Mouse (Mus musculus) embryonic facial prominence, embryonic 13.5 days (tissue): Measurements from ENCODE around the gene Gfer. TPM values are rescaled to one million over a fixed set of nuclear protein-coding genes. Genes with fewer than 3 reads are reported as not detected.
A peak's percentile ranks its signal among the peaks of the same experiment; 100 is the strongest.

Source experiments
- ATAC-seq: fragments of 200-750 bp; cut with Nextera tagmentation; 2 replicates; pipeline ENCODE4 v1.8.0; 2017; ENCODE audit warnings: low read depth; ENCODE audit not compliant: insufficient number of reproducible peaks, insufficient read depth, low FRiP score, low TSS enrichment
- H3K27ac ChIP-seq: fragments of 300-500 bp; sonication (generic); 2 replicates; pipeline ENCODE4 v1.5.1; 2015; ENCODE audit warnings: moderate library complexity, mild to moderate bottlenecking, inconsistent platforms
- H3K27me3 ChIP-seq: fragments of 300-500 bp; sonication (generic); 2 replicates; pipeline ENCODE4 v1.6.1; 2015; ENCODE audit warnings: mild to moderate bottlenecking, inconsistent platforms
- H3K36me3 ChIP-seq: fragments of 300-500 bp; sonication (generic); 2 replicates; pipeline ENCODE4 v1.6.1; 2015; ENCODE audit warnings: mild to moderate bottlenecking, inconsistent platforms
- H3K4me1 ChIP-seq: fragments of 300-500 bp; sonication (generic); 2 replicates; pipeline ENCODE4 v1.6.1; 2015; ENCODE audit warnings: inconsistent platforms
- H3K4me2 ChIP-seq: fragments of 300-500 bp; sonication (generic); 2 replicates; pipeline ENCODE4 v1.6.1; 2015; ENCODE audit warnings: moderate library complexity, mild to moderate bottlenecking, inconsistent platforms
- H3K4me3 ChIP-seq: fragments of 300-500 bp; sonication (generic); 2 replicates; pipeline ENCODE4 v1.5.1; 2015; ENCODE audit warnings: mild to moderate bottlenecking, inconsistent platforms
- H3K9ac ChIP-seq: fragments of 300-500 bp; sonication (generic); 2 replicates; pipeline ENCODE4 v1.6.1; 2015; ENCODE audit warnings: mild to moderate bottlenecking, inconsistent platforms
- H3K9me3 ChIP-seq: fragments of 300-500 bp; sonication (generic); 2 replicates; pipeline ENCODE4 v1.6.1; 2016; ENCODE audit warnings: inconsistent platforms
- whole genome bisulfite sequencing: fragments of 180-500 bp; shearing (Covaris S2); methylation state at CpG from one replicate; pipeline ENCODE4 v1.1.7; 2015; ENCODE audit warnings: mixed read lengths; 5-methylcytosine and 5-hydroxymethylcytosine counted together
- polyA plus RNA-seq: library from polyadenylated mRNA; unstranded; fragments of >200 nt; fragmentation: Nextera tagmentation; extraction: Ambion mirVana; gene quantifications from 2 replicates; pipeline ENCODE4 v1.2.1, GENCODE M21; 2015

Gfer gene
- polyA plus RNA-seq, 1 experiment from 2014 or later, result 43.8 TPM

DNA sequence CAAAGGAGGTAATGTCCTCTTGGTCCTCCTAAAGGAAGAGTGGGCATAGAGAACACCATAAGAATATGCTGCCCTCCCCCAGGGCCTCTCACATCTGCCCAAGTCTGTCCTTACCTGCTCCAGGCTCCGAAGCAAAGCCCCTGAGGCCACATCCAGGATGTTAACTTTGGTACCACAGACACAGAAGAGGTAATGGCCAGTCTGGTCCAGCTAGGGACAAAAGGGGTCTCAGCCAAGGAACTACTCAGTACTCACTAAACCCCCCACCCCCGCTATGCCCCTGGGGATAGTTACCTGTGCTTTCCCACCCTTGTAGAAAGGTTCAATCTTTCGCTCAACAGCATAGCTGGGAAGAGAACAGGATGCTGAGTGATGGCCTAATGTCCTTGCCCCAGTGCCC lies 9.9 kb upstream of the Gfer start:
- no peak for ATAC-seq
- H3K4me3 ChIP-seq, result no peak overlapping the region

DNA sequence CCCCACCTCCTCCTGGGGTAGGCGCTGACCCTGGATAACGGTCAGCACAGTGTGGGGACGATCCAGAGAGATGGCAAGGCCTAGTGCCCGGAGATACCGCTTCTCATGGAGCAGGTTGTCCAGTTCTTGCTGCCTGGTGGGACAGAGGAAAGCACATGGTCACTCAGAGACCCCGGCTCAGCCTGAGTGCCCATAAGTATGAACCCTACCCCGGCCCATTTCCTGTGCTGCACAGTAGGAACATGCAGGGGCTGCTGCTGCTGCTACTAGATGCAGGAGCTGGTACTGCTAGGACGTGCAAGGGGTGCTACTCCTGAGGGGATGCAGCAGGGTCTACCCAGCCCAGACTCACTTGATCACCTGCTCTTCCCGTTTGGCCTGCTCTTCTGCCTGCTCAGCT lies 5.3 kb upstream of the Gfer start:
- no peaks in the 10 kb centered on the region for H3K9me3 ChIP-seq
- no peak overlapping the region for H3K9ac ChIP-seq
- no peaks in the 10 kb centered on the region for H3K27me3 ChIP-seq
- ATAC-seq, result no peak
- WGBS, result 87% methylated on average over 9 of the region's 9 CpGs
- peaks cover 60% of the 10 kb centered on the region for H3K36me3 ChIP-seq
- H3K4me3 ChIP-seq, result no peak overlapping the region
- peaks cover 32% of the 10 kb centered on the region for H3K4me1 ChIP-seq
- H3K4me2 ChIP-seq, result no peak overlapping the region
- H3K27ac ChIP-seq, result no peak overlapping the region

More for the DNA sequence above, 9.9 kb upstream of the Gfer start:
- Histone ChIP-seq H3K27me3 (no peaks in the 10 kb centered on the region), H3K4me2 (peak overlapping the region; percentile 78; the same call in 1 of the 2 replicates), H3K9me3 (no peaks in the 10 kb centered on the region), H3K27ac (no peak overlapping the region), H3K36me3 (peaks cover 43% of the 10 kb centered on the region), H3K9ac (0 out of 2 replicates have a peak overlapping the region, but pooled peaks have one; percentile 16), H3K4me1 (peaks cover 21% of the 10 kb centered on the region)
- WGBS, result 92% methylated on average over 3 of the region's 3 CpGs

DNA sequence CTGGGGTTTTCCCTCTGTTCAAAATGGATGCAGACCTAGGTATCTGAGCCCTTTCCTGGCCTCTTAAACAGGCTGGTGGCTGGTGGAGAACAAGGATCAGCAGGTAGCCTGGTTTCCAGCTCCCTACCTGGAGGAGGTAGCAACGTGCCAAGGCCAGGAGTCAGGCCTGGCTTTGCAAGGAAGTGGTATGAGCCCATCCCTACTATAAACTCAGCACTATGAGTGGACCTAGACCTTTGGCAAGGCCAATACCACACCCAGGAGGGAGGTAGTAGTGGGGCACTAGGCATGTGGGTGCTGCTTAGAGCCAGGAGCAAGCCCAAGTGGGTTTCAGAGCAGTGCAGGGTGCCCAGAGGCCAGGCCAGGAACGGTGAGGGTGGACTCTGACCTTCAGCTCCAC lies 3.5 kb upstream of the Gfer start:
- H3K36me3 ChIP-seq, result peaks cover 49% of the 10 kb centered on the region
- no peaks in the 10 kb centered on the region for H3K9me3 ChIP-seq
- peaks cover 31% of the 10 kb centered on the region for H3K4me1 ChIP-seq
- H3K4me2 ChIP-seq, result no peak overlapping the region
- ATAC-seq, result no peak
- H3K4me3 ChIP-seq, result no peak overlapping the region
- H3K9ac ChIP-seq, result no peak overlapping the region; the same call in 1 of the 2 replicates
- WGBS, result 76% methylated on average over 2 of the region's 2 CpGs
- no peak overlapping the region for H3K27ac ChIP-seq
- H3K27me3 ChIP-seq, result no peaks in the 10 kb centered on the region

DNA sequence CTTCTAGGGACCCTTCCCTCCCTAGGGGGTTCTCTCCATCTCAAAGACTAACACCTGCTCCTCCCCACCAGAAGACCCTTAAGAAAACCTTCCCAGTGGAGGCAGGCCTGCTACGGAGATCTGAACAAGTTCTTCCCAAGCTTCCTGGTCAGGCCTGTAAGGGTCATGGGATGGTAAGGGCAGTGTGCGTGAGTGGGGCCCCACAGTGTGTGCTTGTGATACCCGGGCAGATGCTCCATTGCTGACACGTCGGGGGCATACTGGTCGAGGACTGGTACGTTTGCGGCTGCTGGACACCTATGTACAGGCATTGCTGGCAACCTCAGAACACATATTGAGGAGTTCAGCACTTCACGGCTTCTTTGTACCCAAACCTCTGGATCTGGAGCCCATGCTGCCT lies 2.8 kb upstream of the Gfer start:
- Histone ChIP-seq H3K27me3 (no peaks in the 10 kb centered on the region), H3K9me3 (no peaks in the 10 kb centered on the region), H3K4me1 (peaks cover 31% of the 10 kb centered on the region), H3K4me2 (0 out of 2 replicates have a peak overlapping the region, but pooled peaks have one; percentile 0), H3K27ac (no peak overlapping the region), H3K9ac (0 out of 2 replicates have a peak overlapping the region, but pooled peaks have one; percentile 8), H3K36me3 (peaks cover 41% of the 10 kb centered on the region), H3K4me3 (no peak overlapping the region)
- no peak for ATAC-seq
- WGBS, result 69% methylated on average over 9 of the region's 9 CpGs

DNA sequence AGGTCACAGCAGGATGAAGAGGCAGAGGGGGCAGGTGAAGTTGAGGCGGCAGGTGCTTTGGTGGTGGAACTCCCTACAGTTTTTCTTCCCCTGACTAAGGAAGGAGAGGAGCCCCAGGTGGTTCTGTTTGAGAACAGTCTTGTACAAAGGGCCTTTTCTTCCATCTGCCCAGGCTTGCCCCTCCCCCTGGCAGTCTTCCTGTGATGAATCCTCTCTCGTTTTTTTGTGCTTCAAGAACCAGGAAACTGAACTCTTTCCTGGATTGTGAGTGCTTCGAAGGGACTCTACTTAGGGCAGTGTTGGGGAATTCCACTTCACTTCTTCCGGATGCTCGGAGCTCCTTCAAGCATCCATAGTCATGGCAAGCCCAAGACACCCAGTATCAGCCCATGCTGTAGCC lies 2.0 kb upstream of the Gfer start:
- no peak overlapping the region for H3K4me3 ChIP-seq
- ATAC-seq, result no peak
- H3K27ac ChIP-seq, result no peak overlapping the region
- WGBS, result 13% methylated on average over 5 of the region's 5 CpGs
- H3K4me1 ChIP-seq, result peaks cover 31% of the 10 kb centered on the region
- 0 out of 2 replicates have a peak overlapping the region, but pooled peaks have one; percentile 21 for H3K9ac ChIP-seq
- no peaks in the 10 kb centered on the region for H3K9me3 ChIP-seq
- 0 out of 2 replicates have a peak overlapping the region, but pooled peaks have one; percentile 0 for H3K4me2 ChIP-seq
- peaks cover 43% of the 10 kb centered on the region for H3K36me3 ChIP-seq
- no peaks in the 10 kb centered on the region for H3K27me3 ChIP-seq

DNA sequence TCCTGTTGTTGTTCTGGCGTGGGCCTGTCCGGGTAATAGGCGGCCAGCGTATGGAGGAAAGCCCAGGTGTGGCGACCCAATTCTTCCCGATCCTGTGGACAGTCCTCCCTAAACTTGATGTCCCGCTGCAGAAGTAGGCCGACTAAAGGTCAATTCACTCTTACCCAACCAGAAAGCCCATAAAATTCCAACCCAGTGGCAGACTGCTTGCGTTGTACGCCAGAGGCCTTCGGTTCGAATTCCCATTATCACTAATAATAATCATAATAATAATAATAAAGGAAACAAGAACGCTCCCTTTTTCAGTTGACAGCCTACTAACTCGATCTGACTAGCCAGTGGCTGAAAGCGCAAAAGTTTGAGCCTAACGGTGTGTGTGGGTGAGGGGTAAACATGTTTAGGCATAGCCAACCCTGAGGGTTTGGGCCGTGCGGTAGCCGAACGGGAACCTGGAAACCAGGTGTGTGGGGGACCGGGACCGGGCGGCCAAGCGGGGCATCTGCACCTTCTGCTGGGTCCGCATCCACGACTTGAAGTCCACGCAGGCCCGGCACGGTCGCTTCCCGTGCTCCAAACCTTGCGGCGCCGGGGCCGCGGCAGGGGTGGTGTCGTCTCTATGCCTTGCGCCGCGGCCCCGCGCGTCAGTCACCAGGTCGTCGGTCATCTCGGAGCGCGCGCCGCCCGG lies 488 bp downstream of the Gfer start:
- ATAC-seq, result no peak
- Histone ChIP-seq H3K9ac (peak overlapping the region; percentile 91), H3K4me1 (peaks cover 31% of the 10 kb centered on the region), H3K4me2 (peak overlapping the region; percentile 77), H3K4me3 (peak overlapping the region; percentile 82), H3K27me3 (peaks cover 10% of the 10 kb centered on the region), H3K27ac (peak overlapping the region; percentile 91), H3K36me3 (peaks cover 29% of the 10 kb centered on the region), H3K9me3 (no peaks in the 10 kb centered on the region)
- 6% methylated on average over 51 of the region's 51 CpGs for WGBS

DNA sequence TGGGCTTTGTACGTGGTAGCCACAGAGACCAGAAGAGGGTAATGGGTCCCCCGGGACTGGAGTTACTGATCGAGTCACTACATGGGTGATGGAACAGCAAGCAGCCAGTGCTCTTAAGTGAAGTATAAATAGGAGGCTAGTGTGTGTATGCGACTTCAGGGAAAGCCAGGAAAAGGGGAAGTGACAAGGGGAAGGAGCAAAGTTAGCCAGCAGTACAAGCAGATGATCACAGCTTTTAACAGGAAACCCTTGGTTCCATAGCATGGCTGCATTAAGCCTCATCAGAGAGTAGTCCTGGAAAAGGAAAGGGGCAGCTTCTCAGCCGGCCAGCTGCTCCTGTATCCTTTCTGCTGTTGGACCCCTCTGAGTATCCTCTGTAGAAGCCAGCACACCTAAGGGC lies 3.6 kb downstream of the Gfer start:
- Histone ChIP-seq H3K9ac (no peak overlapping the region), H3K4me2 (no peak overlapping the region), H3K4me1 (peaks cover 34% of the 10 kb centered on the region), H3K36me3 (peaks cover 16% of the 10 kb centered on the region), H3K27ac (no peak overlapping the region), H3K9me3 (no peaks in the 10 kb centered on the region), H3K27me3 (peaks cover 41% of the 10 kb centered on the region), H3K4me3 (no peak overlapping the region)
- ATAC-seq, result no peak
- WGBS, result 85% methylated on average over 5 of the region's 5 CpGs

DNA sequence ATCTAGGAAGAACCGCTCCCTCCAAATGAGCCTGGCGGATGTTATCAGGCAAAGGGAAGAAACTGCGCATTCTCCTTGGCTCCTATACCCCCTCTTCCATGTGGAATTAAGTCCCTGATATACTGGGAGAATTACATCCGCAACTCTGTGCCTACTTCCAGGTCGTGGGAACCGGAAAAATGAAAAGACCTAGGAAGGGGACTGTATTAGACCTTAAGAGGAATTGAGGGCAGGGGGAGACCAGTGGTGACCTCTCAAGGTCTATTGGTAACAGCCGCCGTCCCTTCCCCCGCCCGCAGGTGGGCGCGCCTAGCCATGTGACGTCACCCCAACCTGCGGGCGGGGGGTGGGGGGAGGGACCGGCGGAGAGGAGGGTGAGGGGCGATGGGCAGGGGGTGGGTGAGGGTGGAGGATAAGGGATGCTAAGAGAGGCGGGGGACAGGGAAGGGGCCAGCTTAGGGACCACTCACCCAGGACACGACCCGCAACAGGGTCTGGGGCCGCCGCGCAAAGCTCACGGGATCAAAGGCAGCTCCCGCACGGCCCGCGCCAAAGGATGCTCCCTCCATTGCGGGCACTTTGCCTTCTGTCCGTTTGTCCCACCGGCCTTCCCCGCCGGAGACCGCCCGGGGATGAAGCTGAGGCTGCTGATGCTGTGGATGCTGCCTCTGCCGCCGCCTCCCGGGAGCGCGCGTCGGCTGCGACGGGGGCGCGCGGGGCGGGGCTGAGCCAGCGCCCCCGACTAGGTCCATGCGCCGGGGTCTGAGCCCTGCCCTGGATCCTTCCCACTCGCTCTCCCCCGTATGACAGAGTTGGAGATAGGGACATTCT lies 6.5 kb downstream of the Gfer start, which contains the start of gene Syngr3:
Syngr3 (minus strand) TSS at position 705 of the 831 bp plus-strand sequence.
- peaks cover 58% of the 10 kb centered on the region for H3K27me3 ChIP-seq
- H3K36me3 ChIP-seq, result peaks cover 16% of the 10 kb centered on the region
- H3K27ac ChIP-seq, result no peak within 1 kb of the TSS
- under 1% methylated on average over 50 of the region's 55 CpGs for WGBS
- H3K9ac ChIP-seq, result peak within 1 kb of the TSS; percentile 65
- no peaks in the 10 kb centered on the region for H3K9me3 ChIP-seq
- H3K4me2 ChIP-seq, result peak within 1 kb of the TSS; percentile 75
- H3K4me1 ChIP-seq, result peaks cover 21% of the 10 kb centered on the region
- H3K4me3 ChIP-seq, result peak within 1 kb of the TSS; percentile 51
- peak; percentile 41; the same call in 1 of the 2 replicates for ATAC-seq

DNA sequence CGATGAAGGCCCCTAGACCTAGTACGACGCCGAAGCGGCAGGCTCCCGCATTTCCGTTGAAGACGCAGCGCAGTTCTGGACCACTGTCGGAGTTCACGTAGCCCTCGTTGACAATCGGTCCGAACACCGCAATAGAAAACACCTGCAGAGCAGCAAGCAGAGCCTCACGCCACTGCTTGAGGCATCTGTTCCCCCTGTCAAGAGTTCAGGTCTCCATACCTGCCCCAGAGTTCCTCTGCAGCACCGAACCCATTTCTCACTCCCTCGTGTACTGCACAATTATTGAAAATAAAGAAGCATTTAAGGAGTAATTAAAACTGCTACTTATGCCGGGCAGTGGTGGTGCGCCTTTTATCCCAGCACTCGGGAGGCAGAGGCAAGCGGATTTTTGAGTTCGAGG lies 8.4 kb downstream of the Gfer start:
- H3K4me2 ChIP-seq, result peak overlapping the region; percentile 55
- H3K27ac ChIP-seq, result no peak overlapping the region
- H3K36me3 ChIP-seq, result peaks cover 8% of the 10 kb centered on the region
- no peak for ATAC-seq
- 19% methylated on average over 23 of the region's 23 CpGs for WGBS
- peaks cover 58% of the 10 kb centered on the region for H3K27me3 ChIP-seq
- H3K9me3 ChIP-seq, result no peaks in the 10 kb centered on the region
- peaks cover 21% of the 10 kb centered on the region for H3K4me1 ChIP-seq
- peak overlapping the region; percentile 31 for H3K4me3 ChIP-seq
- peak overlapping the region; percentile 58 for H3K9ac ChIP-seq

DNA sequence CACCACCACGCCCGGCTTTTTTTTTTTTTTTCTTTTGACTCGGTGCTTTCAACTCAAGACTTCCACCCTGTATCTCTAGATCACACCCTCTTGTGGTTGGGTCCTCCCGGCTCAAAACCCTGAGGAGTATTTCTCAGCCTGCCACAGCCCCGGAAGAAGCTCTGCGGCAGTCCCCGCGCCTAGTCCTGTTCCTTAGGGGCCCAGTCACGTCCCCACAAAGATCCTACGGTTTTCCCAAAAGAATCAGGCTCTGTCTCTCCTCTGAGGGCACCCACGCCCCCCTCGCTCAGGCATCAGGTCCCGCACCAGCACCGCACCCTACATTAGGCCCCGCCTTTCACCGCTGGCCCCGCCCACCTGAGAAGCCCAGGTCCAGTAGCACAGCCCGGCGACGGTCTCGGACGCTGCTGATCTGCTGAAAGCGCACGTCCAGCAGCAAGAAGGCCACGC lies 8.8 kb downstream of the Gfer start:
- H3K9ac ChIP-seq, result peak overlapping the region; percentile 58
- peak overlapping the region; percentile 31 for H3K4me3 ChIP-seq
- no peak overlapping the region for H3K27ac ChIP-seq
- H3K9me3 ChIP-seq, result no peaks in the 10 kb centered on the region
- H3K4me2 ChIP-seq, result peak overlapping the region; percentile 55
- ATAC-seq, result no peak
- H3K36me3 ChIP-seq, result peaks cover 5% of the 10 kb centered on the region
- H3K27me3 ChIP-seq, result peaks cover 58% of the 10 kb centered on the region
- 2% methylated on average over 25 of the region's 25 CpGs for WGBS
- H3K4me1 ChIP-seq, result peaks cover 21% of the 10 kb centered on the region

DNA sequence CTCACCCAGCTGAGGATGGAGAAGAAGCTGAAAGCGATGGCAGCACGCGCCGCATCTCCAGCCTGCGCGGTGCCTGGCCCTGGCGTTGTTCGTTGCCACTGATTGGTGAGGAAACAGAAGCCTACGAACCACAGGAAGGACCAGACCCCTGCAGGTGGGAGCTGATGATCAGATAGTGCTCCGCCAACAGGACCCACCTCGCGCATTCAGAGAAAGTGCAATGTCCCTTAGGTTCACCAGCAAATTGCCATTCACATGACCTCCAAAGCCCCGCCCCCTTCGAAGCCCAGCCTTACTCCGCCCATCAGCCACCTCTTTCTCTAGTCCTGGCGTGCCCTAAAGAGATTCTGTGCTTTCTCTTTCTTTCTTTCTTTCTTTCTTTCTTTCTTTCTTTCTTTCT lies 9.4 kb downstream of the Gfer start:
- H3K4me3 ChIP-seq, result no peak overlapping the region
- H3K27ac ChIP-seq, result no peak overlapping the region
- no peak overlapping the region for H3K9ac ChIP-seq
- peaks cover 58% of the 10 kb centered on the region for H3K27me3 ChIP-seq
- H3K4me2 ChIP-seq, result peak overlapping the region; percentile 44
- WGBS, result 29% methylated on average over 16 of the region's 16 CpGs
- H3K36me3 ChIP-seq, result peaks cover 8% of the 10 kb centered on the region
- H3K4me1 ChIP-seq, result peaks cover 21% of the 10 kb centered on the region
- no peaks in the 10 kb centered on the region for H3K9me3 ChIP-seq
- no peak for ATAC-seq
